ENCODE assay signal across 8 mouse cellular contexts in the genomic region with DNA sequence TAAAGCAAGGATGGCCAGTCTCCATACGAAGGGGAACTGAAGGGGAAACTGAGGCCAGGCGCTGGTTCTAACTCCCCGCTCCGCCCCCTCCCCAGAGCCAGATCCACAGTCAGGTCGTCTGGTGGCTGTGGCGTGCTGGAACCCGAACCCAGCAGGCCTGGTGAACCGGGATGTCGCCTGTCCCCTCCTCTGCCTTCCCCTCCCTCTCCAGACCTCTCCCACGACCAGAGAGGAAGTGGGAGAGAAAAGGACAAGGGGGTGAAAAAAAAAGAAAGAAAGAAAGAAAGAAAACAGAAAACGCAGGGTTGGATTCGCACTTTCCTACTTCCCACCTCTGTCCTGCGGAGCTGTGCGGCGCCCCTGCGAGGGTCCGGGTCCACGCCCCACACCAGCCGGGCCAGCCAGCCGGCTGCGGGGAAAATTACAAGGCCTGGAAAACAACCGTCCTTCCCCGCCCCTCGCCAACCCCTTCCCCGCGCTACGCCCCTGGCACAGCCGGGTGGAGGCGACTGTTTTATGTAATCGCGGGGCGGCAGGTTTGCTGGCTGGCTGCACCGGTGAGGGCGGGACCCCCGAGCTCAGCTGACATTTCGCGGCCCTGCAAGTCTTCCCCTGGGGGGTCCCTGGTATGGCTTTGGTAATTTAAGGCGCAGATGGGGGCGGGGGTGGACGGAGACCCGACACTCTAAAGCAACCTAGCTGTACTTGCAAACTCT. TPM values are rescaled to one million over a fixed set of nuclear protein-coding genes. Genes with fewer than 3 reads are reported as not detected.
DNase-seq lines count a peak whose midpoint lies in the region; ATAC-seq and TF ChIP-seq lines count a peak whose summit lies in the region.

A gene (plus strand): TSS at position 255 of the 716 bp plus-strand sequence.

- WGBS in cerebellum, adult 2 months = 4% methylated on average over 41 of the region's 41 CpGs
- WGBS in hindbrain, embryonic 14.5 days = 3% methylated on average over 40 of the region's 41 CpGs

- peak within 1 kb of the TSS; percentile 95 for H3K9ac ChIP-seq in hindbrain, embryonic 14.5 days

- H3K27ac ChIP-seq in cerebellum, adult 2 months (ENCODE audit: insufficient read depth, low read length) = no peak within 1 kb of the TSS
- peak within 1 kb of the TSS; percentile 99 for H3K27ac ChIP-seq in gastrocnemius, adult 2 months
- H3K27ac ChIP-seq in hindbrain, embryonic 14.5 days = peak within 1 kb of the TSS; percentile 96

- H3K4me1 ChIP-seq in cerebellum, adult 2 months (ENCODE audit: control insufficient read depth, insufficient read depth, low read length) = peaks cover 8% of the 10 kb centered on the region
- peaks cover 19% of the 10 kb centered on the region for H3K4me1 ChIP-seq in hindbrain, embryonic 14.5 days (replicated peaks; ENCODE audit: control insufficient read depth, insufficient read depth, low read length)

- no peak for TF ChIP-seq CTCF in cerebellum, adult 2 months (IDR thresholded peaks at IDR 0.05; ENCODE audit: borderline replicate concordance, insufficient read depth, low read depth, low read length)
- TF ChIP-seq CTCF in gastrocnemius, adult 2 months (IDR thresholded peaks at IDR 0.05) = no peak

- TF ChIP-seq POLR2A in cerebellum, adult 2 months (IDR thresholded peaks at IDR 0.05; ENCODE audit: borderline replicate concordance, insufficient read depth, low read length) = no peak

- peak within 1 kb of the TSS; percentile 66 for H3K4me3 ChIP-seq in cerebellum, adult 2 months (replicated peaks; ENCODE audit: insufficient read depth, low read depth, low read length)
- H3K4me3 ChIP-seq in gastrocnemius, adult 2 months = peak within 1 kb of the TSS; percentile 86
- H3K4me3 ChIP-seq in hindbrain, embryonic 14.5 days (replicated peaks; ENCODE audit: low read length) = peak within 1 kb of the TSS; percentile 68

- no peaks in the 10 kb centered on the region for H3K9me3 ChIP-seq in hindbrain, embryonic 14.5 days (ENCODE audit: control insufficient read depth, low read length)

- peak within 1 kb of the TSS; percentile 96 for H3K4me2 ChIP-seq in hindbrain, embryonic 14.5 days (replicated peaks)

- intact Hi-C loops in gastrocnemius, adult 2 months (cut with DNase I) = loop anchor here (5.0 kb wide), 1 partner anchor 42 kb away; a partner anchor contains a TSS
- intact Hi-C loops in left cerebral cortex, postnatal 25 days (cut with DNase I) = no loop called here

- peak; percentile 56 to 60 for DNase-seq in cerebellum, adult 2 months
- peak; percentile 62 for DNase-seq in c-Kit-positive CD71-positive TER-119-positive erythroid progenitor cells, embryonic 14.5 days (ENCODE audit: low spot score)
- peak; percentile 60 for DNase-seq in gastrocnemius, adult 2 months
- no peak for DNase-seq in hindbrain, embryonic 14.5 days (ENCODE audit: low spot score)
- peak in 1 of 2 experiments; percentile 57 for DNase-seq in left cerebral cortex, postnatal 25 days (ENCODE audit: low spot score in 2 of 2)
- peak; percentile 76 to 89 for DNase-seq in spleen, postnatal 4 days (ENCODE audit: low spot score in 2 of 2)

- H3K27me3 ChIP-seq in cerebellum, adult 2 months (ENCODE audit: control insufficient read depth, insufficient read depth, low read length) = no peaks in the 10 kb centered on the region
- H3K27me3 ChIP-seq in hindbrain, embryonic 14.5 days (ENCODE audit: control insufficient read depth, insufficient read depth, low read length) = peaks cover 29% of the 10 kb centered on the region

- no peak for ATAC-seq in cerebellum, adult (ENCODE audit: insufficient number of reproducible peaks, low FRiP score, low TSS enrichment)
- ATAC-seq in hindbrain, embryonic 14.5 days (ENCODE audit: low FRiP score) = no peak
- ATAC-seq in megakaryocyte-erythroid progenitor cell, adult 5-6 weeks (replicated peaks; ENCODE audit: low FRiP score, low TSS enrichment, poor library complexity, severe bottlenecking) = peak; percentile 34

- no peaks in the 10 kb centered on the region for H3K36me3 ChIP-seq in hindbrain, embryonic 14.5 days (replicated peaks; ENCODE audit: control insufficient read depth, insufficient read depth)

RNA-seq across cellular contexts. Expression of the gene that starts here (rescaled TPM):
- polyA plus RNA-seq in cerebellum, adult 2 months (2012; rRNA removed) = 61.6 and 62.9 TPM in 2 replicates
- total RNA-seq in gastrocnemius, adult 2 months (2021) = 10 to 100 TPM; 23.3 to 25.9 TPM
- 12.4 and 14.4 TPM in 2 replicates for polyA plus RNA-seq in hindbrain, embryonic 14.5 days (2014; fragmentation: Nextera tagmentation; extraction: Ambion mirVana)
- 100 to 1,000 TPM; 114 TPM for total RNA-seq in left cerebral cortex, postnatal 25 days (2021)
- 33.4 and 34.4 TPM in 2 replicates for total RNA-seq in megakaryocyte-erythroid progenitor cell, adult 5-6 weeks (2014; fragmentation: Nextera tagmentation)
- 8.5 and 15.9 TPM in 2 replicates for total RNA-seq in megakaryocyte-erythroid progenitor cell, adult 5-6 weeks (2017)
